Mouse (Mus musculus) NIH3T3 (cell line): ENCODE data around the gene Fam161b.
A peak's percentile ranks its signal among the peaks of the same experiment; 100 is the strongest.
"Not testable (repeated sequence)": the region's sequence is repeated elsewhere in the genome, so short reads cannot be mapped to it uniquely, and the experiment has no call there.

Experiments used
- DNase-seq: peaks from one replicate; pipeline ENCODE4 v3.0.0-alpha.2; 2012; ENCODE audit warnings: low read depth

The Fam161b gene

DNA sequence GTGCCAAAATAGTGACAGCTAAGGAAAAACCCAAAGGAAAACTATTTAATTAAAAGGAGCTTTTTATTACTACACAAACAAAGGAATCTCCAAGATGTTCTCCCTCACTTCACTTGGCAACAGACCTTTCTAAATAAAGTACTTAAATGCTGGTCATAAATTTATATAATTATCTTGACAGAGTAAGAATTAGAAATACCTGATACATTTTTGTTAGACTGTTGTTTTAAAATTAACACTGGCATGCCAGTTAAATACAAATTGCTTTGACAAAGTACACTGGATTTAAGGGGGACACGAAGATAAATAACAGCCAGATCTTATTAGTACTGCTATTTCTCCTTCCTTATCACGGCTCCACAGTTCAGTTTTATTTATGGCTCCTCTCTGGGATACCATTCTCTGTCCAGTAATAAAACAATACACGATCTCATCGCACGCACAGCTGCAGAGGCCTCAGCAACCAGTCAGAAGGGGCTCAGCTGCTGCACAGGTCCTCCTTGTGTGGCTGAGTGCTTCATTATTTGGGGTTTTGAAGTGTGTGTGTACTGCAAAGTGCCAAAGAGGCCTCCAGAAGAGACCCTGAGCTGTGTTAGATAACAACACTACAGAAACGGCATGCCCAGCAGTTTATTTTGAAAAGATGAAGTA lies 12.3 kb upstream of the Fam161b start:
- DNase-seq = no peak

DNA sequence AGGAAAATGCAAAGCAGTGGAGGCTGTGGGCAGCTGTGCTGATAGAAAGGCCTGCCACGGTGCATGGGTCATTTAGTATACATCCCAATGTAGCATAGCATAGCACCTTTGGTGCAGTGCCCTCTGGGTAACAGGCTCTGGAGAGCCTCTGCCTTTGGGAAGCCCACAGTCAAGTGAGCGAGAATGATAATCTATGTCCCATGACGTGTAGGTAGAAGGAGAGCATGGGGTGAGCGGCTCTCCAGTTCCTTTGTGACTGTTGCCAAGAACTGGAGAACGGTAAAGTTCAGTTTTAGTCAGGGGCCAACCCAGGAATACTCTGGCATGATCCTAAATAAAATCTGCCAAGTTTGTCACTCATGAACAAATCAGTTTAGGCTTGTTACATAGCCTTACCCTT lies 10.0 kb upstream of the Fam161b start:
- DNase-seq = no peak

DNA sequence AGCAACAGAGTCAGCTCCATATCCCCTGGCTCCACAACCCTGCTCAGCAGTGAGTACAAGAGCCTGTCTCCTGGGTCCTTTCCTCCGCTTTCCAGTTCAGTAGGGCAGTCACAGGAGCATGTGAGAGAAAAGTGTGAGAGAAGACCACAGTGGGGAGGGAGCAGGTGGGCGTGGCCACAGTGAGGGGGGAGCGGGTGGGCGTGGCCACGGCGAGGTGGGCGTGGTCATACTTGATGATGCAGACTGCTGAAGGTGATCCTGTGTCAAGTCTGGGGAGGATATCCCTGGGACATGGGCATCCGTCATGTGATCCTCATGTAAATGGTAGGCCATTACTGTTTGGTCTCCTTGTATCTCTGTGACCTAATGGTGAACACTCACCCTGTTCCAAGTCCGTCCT lies 5.3 kb upstream of the Fam161b start:
- peak; percentile 31 for DNase-seq

DNA sequence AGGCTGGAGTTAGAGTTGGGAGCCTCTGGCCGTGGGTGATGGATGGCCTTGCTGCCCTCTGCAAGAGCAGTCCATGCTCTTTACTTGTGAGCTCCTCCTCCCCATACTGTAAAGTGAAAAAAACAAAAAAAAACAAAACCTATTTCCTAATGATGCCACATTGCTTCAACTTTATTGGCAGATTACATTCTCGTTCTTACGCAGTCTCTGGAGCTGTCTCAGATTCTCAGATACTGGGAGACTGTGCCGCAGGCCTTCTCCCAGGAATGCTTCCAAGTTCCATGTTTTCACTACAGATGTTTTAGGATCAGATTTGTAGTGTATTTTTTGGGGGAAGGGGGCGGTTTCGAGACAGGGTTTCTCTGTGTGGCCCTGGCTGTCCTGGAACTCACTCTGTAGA lies 3.5 kb upstream of the Fam161b start:
- DNase-seq = no peak

DNA sequence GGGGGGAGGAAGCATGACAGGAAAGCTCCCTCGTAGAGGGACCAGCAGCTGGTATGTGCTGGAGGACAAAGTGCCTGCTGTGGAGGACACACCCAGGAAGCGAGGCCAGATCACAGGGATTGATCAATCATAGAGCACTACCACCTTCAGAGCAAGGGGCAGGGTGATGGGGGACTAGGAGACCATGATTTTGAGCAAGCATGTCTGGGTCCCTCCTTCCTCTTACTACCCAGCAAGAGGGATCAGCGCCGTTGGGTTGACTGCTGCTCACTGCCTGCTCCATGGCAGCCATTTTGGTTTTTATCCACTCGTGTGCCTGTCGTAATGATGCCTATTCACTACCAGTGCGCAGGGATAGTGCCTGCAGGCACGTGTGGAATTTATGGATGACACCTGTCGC lies 2.7 kb upstream of the Fam161b start:
- no peak for DNase-seq

GRCm38 (mm10) chr12:84362872-84363271 lies 1.2 kb upstream of the Fam161b start:
- DNase-seq = peak; percentile 23

DNA sequence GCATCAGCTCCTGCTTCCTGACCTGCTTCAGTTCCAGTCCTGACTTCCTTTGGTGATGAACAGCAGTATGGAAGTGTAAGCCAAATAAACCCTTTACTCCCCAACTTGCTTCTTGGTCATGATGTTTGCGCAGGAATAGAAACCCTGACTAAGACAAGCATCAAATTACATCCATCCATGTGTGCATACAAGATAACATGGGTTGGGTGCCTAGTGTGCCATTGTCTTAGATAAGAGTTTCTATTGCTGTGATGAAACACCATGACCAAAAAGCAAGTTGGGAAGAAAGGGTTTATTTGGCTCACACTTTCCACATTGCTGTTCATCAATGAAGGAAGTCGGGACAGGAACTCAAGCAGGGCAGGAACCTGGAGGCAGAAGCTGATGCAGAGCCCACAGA lies 2.9 kb downstream of the Fam161b start:
- DNase-seq = not testable (repeated sequence)

GRCm38 (mm10) chr12:84347192-84347591 lies 14.4 kb downstream of the Fam161b start:
- peak; percentile 75 for DNase-seq

DNA sequence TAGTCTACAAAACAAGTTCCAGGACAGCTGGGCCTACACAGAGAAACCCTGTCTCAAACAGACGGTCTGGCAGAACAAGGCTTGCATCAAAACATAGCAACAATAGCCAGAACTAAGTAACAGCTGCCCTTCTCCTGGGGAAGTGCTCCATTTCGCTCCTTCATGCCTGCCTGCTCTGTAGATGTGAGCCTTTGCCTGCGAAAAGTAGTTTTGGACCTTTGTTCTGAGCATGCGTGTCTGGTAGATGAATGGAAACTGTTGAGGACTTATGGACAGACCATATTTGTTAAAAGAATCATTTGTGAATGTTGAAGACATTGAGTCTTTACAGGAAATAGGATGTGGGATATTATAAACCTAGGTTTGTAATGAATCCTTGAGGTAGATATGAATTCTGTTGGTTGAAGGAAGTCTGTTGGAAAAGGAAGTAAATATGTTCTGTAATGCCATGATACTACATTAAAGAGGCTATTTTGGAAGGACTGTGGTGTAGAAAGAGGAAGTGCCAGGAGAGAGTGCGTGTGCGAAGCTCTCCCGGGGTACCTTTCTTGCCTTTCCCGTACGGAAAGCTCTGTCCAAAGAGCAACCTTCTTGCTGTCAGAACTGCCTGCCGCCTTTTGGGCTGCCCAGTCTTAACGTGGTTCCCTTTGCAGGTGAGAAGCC lies 24.5 kb downstream of the Fam161b start:
- DNase-seq = no peak

- peak; percentile 49 for DNase-seq
Measured at GRCm38 (mm10) chr12:84327111-84327512, 34.5 kb downstream of the Fam161b start.

DNA sequence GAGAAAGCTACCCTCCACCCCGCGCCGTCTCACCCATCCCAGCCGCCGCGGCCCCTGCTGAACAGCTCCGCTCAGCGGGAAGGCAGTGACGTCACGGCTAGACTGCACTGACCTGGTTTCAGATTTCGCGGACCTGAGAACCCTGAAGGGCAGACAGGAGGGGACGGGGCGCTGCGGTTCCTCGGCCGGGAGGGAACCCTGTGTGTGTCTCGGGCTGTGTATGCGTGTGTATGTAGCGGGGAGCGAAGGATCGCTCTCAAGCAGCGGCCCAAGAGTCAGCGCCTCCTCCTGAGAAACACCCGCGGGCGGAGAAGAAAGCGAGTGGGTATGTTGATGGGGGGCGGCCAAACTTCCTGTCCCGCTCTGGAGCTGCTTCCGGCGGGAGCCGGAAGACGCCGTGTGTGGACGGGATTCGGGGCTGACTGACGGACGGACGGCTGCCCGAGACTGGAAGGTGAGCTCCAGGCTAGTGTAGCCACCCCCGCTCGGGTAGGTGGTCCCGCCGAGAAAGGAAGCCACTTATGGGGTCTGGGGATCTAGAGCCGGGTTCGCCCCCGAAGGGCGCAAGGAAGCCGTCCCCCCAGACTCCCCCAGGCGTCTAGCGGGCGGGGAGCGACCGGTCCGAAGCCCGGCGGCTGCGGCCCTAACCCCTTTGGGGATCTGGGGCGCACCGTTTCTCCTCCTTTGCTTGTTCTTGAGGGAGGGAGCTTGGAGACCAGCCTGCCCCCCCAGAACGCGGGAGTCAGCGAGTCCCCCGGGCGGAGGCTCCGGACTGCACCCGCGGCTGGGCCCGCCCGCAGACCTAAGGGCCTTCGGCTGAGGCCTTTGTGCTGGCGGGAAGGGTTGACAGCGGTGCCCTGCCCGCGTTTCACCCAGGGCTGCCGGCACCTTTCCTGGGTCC lies 44.7 kb downstream of the Fam161b start, which contains the start of gene Zfp410:
Gene Zfp410, plus strand, starts transcription at position 132 of the 901 bp plus-strand sequence.
- peak; percentile 90 for DNase-seq

- DNase-seq = no peak
Measured at GRCm38 (mm10) chr12:84316006-84316405, 45.6 kb downstream of the Fam161b start.

- no peak for DNase-seq
Measured at GRCm38 (mm10) chr12:84311306-84311705, 50.3 kb downstream of the Fam161b start.

DNA sequence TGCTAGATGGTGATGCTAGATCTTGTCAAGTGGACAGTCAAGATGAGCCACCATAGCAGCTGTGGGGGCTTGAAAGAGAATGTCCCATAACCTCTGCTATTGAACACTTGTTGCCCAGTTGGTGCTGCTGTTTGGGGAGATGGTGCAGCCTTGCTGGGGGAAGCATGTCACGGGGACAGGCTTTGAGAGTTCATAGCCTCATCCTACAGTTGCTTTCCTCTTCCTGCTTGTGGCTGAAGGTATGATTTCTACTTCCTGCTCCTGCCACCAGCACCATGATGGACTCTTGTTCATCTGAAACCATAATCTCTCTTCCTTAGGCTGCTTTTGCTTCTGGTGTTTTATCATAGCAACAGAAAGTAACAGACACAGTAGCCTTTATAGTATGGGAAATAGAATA lies 57.1 kb downstream of the Fam161b start:
- DNase-seq = no peak

DNA sequence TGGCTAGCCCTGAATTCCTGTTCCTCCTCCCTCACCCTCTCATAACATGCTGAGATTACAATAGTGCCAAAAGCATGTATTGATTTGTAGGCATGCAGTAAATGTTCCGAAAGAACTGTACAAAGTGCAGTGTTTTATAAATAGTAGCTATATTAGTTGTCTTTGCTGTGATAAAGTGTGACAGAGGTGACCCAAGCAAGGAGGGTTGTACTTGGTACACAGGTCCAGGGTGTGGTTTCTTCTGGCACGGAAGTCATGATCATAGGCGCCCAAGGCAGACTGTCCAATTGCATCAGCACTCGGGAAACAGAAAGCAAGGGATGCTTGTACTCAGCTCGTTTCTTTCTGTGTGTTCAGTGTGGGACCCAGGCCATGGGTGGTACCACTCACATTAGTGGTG lies 57.5 kb downstream of the Fam161b start:
- DNase-seq = no peak

DNA sequence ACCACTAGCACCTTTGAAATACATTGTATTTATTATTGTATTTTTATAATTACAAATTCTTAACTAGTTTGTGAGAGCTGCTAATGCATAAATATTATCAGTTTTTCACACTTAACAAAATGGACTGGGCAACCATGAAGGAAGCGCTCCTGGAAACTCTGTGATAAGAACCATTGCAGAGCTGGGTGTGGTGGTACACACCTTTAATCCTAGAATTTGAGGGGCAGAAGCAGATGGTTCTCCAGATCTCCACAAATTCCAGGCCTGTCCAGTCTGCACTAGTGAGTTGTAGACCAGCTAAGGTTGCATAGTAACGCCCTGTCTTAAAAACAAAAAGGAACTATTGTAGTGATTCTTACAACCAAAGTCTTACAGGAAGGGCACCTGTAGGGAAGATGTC lies 62.4 kb downstream of the Fam161b start:
- no peak for DNase-seq

DNA sequence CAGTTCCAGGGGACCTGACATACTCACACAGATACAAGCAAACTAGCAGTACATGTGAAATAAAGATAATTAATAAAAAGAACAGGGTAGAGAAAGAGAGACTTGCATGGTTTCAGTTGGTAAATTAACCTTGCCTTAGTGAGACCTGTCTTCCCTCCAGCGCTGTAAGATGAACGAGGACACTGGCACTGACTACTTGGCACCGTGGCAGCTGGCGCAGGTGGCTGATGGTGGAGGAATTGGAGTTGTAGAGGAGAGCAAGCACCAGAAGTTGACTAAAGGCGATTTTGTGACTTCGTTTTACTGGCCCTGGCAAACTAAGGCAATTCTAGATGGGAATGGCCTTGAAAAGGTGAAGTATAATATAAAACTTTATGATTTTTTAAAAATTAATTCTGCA lies 63.8 kb downstream of the Fam161b start:
- DNase-seq = no peak
